Mouse (Mus musculus) heart, postnatal 0 days (tissue): ENCODE data around the gene Zmym1. TPM values are rescaled to one million over a fixed set of nuclear protein-coding genes. Genes with fewer than 3 reads are reported as not detected.
"Not testable (repeated sequence)": the region's sequence is repeated elsewhere in the genome, so short reads cannot be mapped to it uniquely, and the experiment has no call there.

Experiments
- ATAC-seq: fragments of 200-750 bp; cut with Nextera tagmentation; 2 replicates; pipeline ENCODE4 v1.8.0; 2017; ENCODE audit warnings: low read depth, moderate number of reproducible peaks, moderate library complexity; ENCODE audit not compliant: insufficient read depth
- DNase-seq: peaks from one replicate; pipeline ENCODE4 v3.0.0-alpha.2; 2016; ENCODE audit warnings: low spot score
- H3K27ac ChIP-seq: fragments of 300-500 bp; sonication (generic); 2 replicates; pipeline ENCODE4 v1.5.1; 2014; ENCODE audit warnings: low read depth, mild to moderate bottlenecking
- H3K27me3 ChIP-seq: fragments of 300-500 bp; sonication (generic); 2 replicates; pipeline ENCODE4 v1.6.1; 2014; ENCODE audit warnings: low read length, mixed read lengths; ENCODE audit not compliant: control insufficient read depth, insufficient read depth
- H3K36me3 ChIP-seq: fragments of 300-500 bp; sonication (generic); replicated peaks from 2 replicates; pipeline ENCODE4 v1.6.1; 2014; ENCODE audit warnings: low read length, mixed read lengths; ENCODE audit not compliant: control insufficient read depth, insufficient read depth
- H3K4me1 ChIP-seq: fragments of 300-500 bp; sonication (generic); 2 replicates; pipeline ENCODE4 v1.6.1; 2014; ENCODE audit warnings: antibody characterized with exemption; ENCODE audit not compliant: control insufficient read depth, insufficient read depth
- H3K4me2 ChIP-seq: fragments of 300-500 bp; sonication (generic); 2 replicates; pipeline ENCODE4 v1.6.1; 2014; ENCODE audit warnings: low read depth, mild to moderate bottlenecking, low read length, moderate library complexity
- H3K4me3 ChIP-seq: fragments of 300-500 bp; sonication (generic); 2 replicates; pipeline ENCODE4 v1.5.1; 2014; ENCODE audit warnings: low read depth, low read length
- H3K9ac ChIP-seq: fragments of 300-500 bp; sonication (generic); replicated peaks from 2 replicates; pipeline ENCODE4 v1.6.1; 2014; ENCODE audit warnings: low read depth, low read length, mixed read lengths
- H3K9me3 ChIP-seq: fragments of 300-500 bp; sonication (generic); replicated peaks from 2 replicates; pipeline ENCODE4 v1.6.1; 2016; ENCODE audit warnings: low read length; ENCODE audit not compliant: control insufficient read depth
- CTCF ChIP-seq: IDR thresholded peaks from 2 replicates; pipeline ENCODE4 v1.5.1; 2016; ENCODE audit warnings: antibody characterized with exemption, control low read depth, low read depth
- EP300 ChIP-seq: IDR thresholded peaks from 2 replicates; pipeline ENCODE4 v1.6.1; 2016; ENCODE audit warnings: antibody characterized with exemption, low read depth
- WGBS: fragments of 180-500 bp; shearing (Covaris S2); extraction: QIAGEN DNeasy Blood & Tissue Kit; methylation state at CpG from one replicate; pipeline ENCODE4 v1.1.7; 2014; 5-methylcytosine and 5-hydroxymethylcytosine counted together
- polyA plus RNA-seq: library from polyadenylated mRNA; unstranded; fragments of >200 nt; fragmentation: Nextera tagmentation; extraction: Ambion mirVana; gene quantifications from 2 replicates; pipeline ENCODE4 v1.2.1, GENCODE M21; 2015
- total RNA-seq: library from RNA; depleted of rRNA; stranded (reverse); fragments of >200 nt; gene quantifications from 2 replicates; pipeline ENCODE4 v1.2.3, GENCODE M21; 2014; ENCODE audit warnings: low replicate concordance; rRNA removed

Zmym1 gene
- 3.2 and 6.6 TPM in 2 replicates for total RNA-seq
- polyA plus RNA-seq: 6.4 and 9.3 TPM in 2 replicates

DNA sequence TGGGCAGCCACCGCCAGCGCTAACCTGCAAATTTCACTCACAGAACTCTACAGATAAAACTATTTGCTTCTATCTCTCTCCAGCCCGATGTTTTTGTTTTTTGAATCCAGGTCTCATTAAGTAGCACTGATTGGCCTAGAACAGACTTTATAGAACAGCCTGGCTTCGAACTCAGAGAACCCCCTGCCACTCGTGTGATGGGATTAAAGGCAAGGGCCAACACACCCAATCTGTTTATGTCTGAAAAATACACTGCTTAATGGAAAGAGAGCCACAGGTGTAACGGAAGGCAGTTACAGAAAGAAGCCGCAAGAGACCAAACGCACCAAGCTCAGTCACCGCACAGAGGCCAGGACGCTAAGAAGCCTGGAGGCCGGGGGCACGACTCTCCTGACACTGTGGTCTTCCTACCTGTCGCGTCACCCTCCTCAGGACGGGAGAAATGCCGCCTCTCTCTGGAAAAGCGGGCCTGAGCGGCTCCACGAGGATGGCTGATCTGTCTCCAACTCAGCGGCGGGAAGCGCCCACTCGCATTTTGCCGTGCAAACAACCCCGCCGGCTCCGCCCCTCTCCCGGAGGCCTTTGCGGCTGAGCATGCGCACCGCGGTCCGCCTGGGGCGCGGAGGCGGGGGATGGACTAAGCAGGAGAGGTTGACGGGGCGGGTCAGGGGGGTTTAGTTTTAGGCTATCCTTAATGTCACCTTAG lies at the start of gene Zmym1:
Zmym1 (minus strand) TSS at position 568 of the 706 bp plus-strand sequence.
- no peak for TF ChIP-seq CTCF
- no peak for TF ChIP-seq EP300
- peak within 1 kb of the TSS; percentile 65 for H3K4me2 ChIP-seq
- H3K27ac ChIP-seq: no peak within 1 kb of the TSS
- H3K4me3 ChIP-seq: peak within 1 kb of the TSS; percentile 57
- peak within 1 kb of the TSS; percentile 45 for H3K9ac ChIP-seq
- H3K27me3 ChIP-seq: no peaks in the 10 kb centered on the region
- 1% methylated on average over 38 of the region's 38 CpGs for WGBS
- H3K9me3 ChIP-seq: no peaks in the 10 kb centered on the region
- H3K36me3 ChIP-seq: peaks cover 20% of the 10 kb centered on the region
- no peaks in the 10 kb centered on the region for H3K4me1 ChIP-seq
- ATAC-seq (peak; percentile 95), DNase-seq (peak; percentile 83)

DNA sequence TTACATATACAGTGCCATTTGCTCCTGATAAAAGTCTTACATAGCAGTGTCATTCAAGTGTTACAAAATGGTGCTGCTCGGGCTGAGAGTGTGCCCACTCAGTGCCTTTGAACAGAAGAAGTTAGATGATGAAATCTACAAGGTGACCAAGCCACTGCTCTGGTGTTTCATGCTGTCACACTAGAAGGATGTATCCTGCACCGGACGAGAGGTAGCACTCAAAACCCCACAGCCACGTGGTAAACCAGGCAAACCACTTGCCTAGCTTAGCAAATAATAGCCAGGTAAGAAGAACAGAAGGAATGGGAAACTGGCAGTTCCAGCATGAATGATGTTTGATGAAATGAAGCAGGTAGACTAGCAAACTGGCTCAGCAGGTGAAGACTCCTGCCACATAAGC lies 49.6 kb upstream of the Zmym1 start:
- 65% methylated on average over 4 of the region's 4 CpGs for WGBS
- Histone ChIP-seq H3K9me3 (no peaks in the 10 kb centered on the region), H3K36me3 (peaks cover 25% of the 10 kb centered on the region), H3K4me3 (no peak overlapping the region), H3K9ac (no peak overlapping the region), H3K4me2 (no peak overlapping the region), H3K27me3 (no peaks in the 10 kb centered on the region), H3K27ac (no peak overlapping the region), H3K4me1 (no peaks in the 10 kb centered on the region)
- DNase-seq (no peak), ATAC-seq (no peak)
- TF ChIP-seq CTCF (no peak), EP300 (no peak)

DNA sequence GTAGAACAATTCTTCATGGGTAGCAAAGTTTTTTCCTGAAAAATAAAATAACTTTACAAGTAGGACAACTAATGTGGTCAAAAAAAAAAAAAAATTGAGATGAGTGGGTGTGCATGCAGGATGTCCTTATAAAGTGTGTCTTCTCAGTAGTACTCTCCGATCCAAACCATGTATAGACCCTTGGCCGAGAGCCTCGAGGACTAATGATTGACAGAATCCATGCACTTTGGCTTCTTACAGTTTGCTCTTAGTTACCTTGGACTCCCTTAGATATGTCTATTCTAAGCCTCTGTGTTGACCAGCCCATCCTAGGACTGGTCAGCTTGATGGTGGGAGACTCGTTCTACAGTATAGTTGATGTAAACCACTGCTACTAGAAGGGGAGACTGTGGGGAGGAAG lies 46.6 kb upstream of the Zmym1 start:
- Histone ChIP-seq H3K27me3 (no peaks in the 10 kb centered on the region), H3K9me3 (no peaks in the 10 kb centered on the region), H3K9ac (no peak overlapping the region), H3K27ac (no peak overlapping the region), H3K36me3 (peaks cover 29% of the 10 kb centered on the region), H3K4me1 (no peaks in the 10 kb centered on the region), H3K4me3 (no peak overlapping the region), H3K4me2 (no peak overlapping the region)
- DNase-seq: no peak
- WGBS: 85% methylated on average over 4 of the region's 4 CpGs
- ATAC-seq: no peak
- no peak for TF ChIP-seq CTCF
- TF ChIP-seq EP300: no peak

DNA sequence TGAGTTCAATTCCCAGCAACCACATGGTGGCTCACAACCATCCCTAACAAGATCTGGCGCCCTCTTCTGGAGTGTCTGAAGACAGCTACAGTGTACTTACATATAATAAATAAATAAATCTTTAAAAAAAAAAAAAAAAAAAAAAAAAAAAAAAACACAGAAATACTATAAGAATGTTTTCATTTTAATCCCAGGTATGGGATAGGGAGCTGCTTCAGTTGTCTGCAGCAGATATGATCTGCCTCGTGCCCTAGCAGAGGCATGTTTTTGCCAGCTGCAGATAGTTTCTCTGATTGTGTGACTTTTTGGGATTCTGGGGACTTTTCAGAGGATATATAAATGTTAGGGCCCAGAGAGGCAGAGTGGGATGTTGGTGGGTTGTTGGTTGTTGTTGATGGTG lies 38.6 kb upstream of the Zmym1 start:
- not testable (repeated sequence) for H3K4me3 ChIP-seq, H3K27me3 ChIP-seq, ATAC-seq, H3K9ac ChIP-seq, H3K4me2 ChIP-seq, H3K9me3 ChIP-seq, H3K4me1 ChIP-seq, H3K27ac ChIP-seq, H3K36me3 ChIP-seq, DNase-seq
- 83% methylated on average over 1 of the region's 2 CpGs for WGBS

DNA sequence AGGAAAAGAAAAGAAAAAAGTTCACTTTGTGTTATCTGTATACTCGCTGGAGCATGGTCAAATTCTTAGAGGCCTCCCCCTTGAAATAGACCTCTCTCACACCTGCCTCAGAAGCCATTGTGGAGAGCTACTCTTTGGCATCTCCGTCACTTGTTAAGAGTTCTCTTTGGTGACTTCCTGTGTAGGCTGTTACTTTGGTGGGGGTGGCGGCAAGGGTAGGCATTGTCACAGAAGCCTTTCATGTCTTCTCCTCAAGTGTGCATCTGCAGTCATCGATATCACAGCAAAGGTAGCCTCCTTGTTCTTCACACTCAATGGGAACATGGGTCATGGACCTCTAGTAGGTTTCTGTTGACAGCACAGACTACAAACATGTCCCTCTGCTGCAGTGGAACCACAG lies 34.1 kb upstream of the Zmym1 start:
- ATAC-seq: no peak
- TF ChIP-seq EP300 (no peak), CTCF (no peak)
- Histone ChIP-seq H3K4me3 (no peak overlapping the region), H3K27me3 (no peaks in the 10 kb centered on the region), H3K9ac (no peak overlapping the region), H3K9me3 (no peaks in the 10 kb centered on the region), H3K4me2 (no peak overlapping the region), H3K27ac (no peak overlapping the region), H3K4me1 (no peaks in the 10 kb centered on the region), H3K36me3 (peaks cover 9% of the 10 kb centered on the region; the same call in 1 of the 2 replicates)
- 80% methylated on average over 4 of the region's 4 CpGs for WGBS
- no peak for DNase-seq

DNA sequence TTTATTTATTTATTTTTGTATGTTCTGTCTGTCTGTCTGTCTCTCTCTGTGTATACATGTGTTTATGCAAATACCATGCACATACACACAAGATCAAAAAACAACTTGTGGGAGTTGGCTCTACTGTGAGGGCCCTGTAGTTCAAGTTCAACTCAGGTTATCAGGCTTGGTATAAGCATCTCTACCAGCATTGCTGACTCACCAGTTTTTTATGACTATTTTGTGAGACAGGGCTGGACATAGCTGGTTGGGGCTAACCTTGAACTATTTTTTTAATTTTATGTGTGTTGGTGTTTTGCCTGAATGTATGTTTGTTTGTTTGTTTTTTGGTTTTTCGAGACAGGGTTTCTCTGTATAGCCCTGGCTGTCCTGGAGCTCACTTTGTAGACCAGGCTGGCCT lies 30.2 kb upstream of the Zmym1 start:
- H3K4me2 ChIP-seq: no peak overlapping the region
- H3K9me3 ChIP-seq: no peaks in the 10 kb centered on the region
- H3K27me3 ChIP-seq: no peaks in the 10 kb centered on the region
- WGBS: 96% methylated on average over 1 of the region's 1 CpGs
- H3K9ac ChIP-seq: no peak overlapping the region
- DNase-seq (no peak), ATAC-seq (no peak)
- H3K36me3 ChIP-seq: peaks cover 23% of the 10 kb centered on the region
- TF ChIP-seq EP300: no peak
- TF ChIP-seq CTCF: no peak
- H3K27ac ChIP-seq: no peak overlapping the region
- H3K4me3 ChIP-seq: no peak overlapping the region
- H3K4me1 ChIP-seq: no peaks in the 10 kb centered on the region
